Mouse (Mus musculus) brain, embryonic 14.5 days (tissue): Measurements from ENCODE around the gene Dync1li2.

Experiments used
- CTCF ChIP-seq: fragments of 200-500 bp; IDR thresholded peaks from 2 replicates; pipeline ENCODE4 v1.5.1; 2012; ENCODE audit warnings: inconsistent platforms, mild to moderate bottlenecking, moderate library complexity, borderline replicate concordance; ENCODE audit not compliant: insufficient read depth, insufficient read length; ENCODE audit errors: extremely low read depth
- POLR2A ChIP-seq: fragments of 200-500 bp; IDR thresholded peaks from 2 replicates; pipeline ENCODE4 v1.6.1; 2012; ENCODE audit warnings: mild to moderate bottlenecking, inconsistent platforms, borderline replicate concordance; ENCODE audit not compliant: poor library complexity, insufficient read depth, insufficient read length, severe bottlenecking; ENCODE audit errors: extremely low read depth

DNA sequence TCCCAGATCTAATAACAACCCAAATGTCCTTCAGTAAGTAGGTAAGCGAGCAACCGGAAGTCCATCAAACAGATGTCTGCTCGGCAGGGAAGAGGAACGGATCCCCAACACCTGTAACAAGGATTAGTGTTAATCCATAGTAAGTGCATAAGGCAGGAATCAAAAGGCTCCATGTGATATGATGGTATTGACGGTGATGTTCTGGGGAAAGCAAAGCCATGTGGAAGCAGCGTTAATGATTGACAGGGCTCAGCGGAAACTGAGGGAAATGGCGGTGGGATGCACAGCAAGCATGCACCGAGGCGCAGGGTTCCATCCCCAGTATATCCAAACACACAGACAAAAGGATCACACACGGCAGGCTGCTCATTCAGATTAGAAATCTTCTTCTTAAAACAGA is 68.6 kb downstream of the Dync1li2 start:
- TF ChIP-seq POLR2A (no peak), CTCF (no peak)
